Mouse (Mus musculus): Measurements from ENCODE around the gene Rps21. TPM values are rescaled to one million over a fixed set of nuclear protein-coding genes. Genes with fewer than 3 reads are reported as not detected.

Rps21 gene
- total RNA-seq, 2 experiments from 2014 or later = 460 to 507 TPM

DNA sequence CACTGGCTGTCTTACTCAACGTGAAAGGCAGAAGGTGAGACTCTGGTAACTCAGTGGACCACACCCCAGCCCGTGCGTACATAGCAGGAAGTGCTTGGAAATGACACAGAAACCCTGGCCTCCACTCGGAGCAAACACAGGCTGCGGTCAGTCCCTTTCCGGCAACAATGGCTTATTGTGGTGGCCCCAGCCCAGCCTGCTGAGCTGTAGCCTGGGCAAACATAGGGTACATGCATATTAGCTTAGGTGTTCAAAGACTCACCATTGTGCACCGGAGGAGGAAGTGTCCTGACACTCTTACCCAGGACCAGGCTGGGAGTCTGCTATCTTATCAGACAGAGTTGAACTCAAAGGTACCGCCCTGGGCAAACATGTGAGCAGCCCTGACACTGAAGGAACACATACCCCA, 19.7 kb downstream of the Rps21 start:
- DNase-seq = no peak

DNA sequence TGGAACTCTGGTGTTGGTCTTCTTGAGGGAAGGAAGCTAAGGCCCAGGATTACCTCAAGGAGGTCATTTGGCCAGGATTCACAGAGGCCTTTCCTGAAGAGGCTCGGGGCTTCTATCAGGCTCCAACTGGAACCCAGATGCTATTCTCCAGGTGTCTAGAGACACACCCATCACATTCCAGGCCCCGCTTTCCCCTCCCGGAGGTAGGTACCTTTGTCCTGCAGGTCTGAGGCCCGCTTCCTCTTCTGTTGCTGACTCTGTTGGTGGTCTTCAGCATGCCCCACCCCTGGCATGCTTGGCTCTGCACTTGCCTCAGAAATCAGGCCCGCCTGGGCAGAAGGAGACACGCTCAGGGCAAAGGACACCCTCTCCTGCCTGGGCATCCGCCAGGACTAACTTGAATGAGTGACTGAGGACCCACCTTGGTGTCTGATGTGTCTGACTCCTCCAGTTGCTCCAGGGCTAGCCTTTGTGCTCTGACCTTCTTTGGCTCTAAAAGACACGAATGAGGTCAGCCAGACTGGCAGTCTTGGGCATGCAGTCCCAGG, 20.7 kb downstream of the Rps21 start:
- no peak for DNase-seq

More for the DNA sequence above, 19.7 kb downstream of the Rps21 start:
- intact Hi-C loops (cut with DNase I) = loop anchor here (1.0 to 5.0 kb wide), 2 partner anchors 70 to 300 kb away; no protein-coding TSS in a partner anchor

DNA sequence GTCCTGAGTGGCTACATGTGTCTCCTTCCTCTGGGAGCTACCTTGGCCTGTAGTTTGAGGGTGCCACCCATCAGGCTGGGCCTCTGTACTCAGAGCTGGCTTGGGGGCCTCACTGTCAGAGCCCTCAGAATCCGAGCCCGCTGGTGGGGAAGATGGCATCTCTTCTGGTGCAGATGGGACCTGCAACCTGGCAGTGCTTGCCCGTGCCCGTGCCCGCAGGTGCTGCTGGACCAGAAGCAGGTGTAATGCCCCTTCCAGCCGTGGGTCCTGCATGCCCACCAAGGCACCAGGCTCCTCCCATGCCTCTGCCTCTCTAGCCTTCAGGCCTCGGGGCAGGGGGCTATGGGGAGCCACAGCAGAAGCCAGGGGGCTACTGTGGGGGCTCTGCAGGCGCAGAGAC, 22.1 kb downstream of the Rps21 start:
- intact Hi-C loops (cut with DNase I) = loop anchor here (5.0 kb wide), 1 partner anchor 298 kb away; no protein-coding TSS in a partner anchor
- no peak for DNase-seq

More for the DNA sequence above, 20.7 kb downstream of the Rps21 start:
- intact Hi-C loops (cut with DNase I) = loop anchor here (5.0 kb wide), 1 partner anchor 299 kb away; no protein-coding TSS in a partner anchor

- intact Hi-C loops (cut with DNase I) = no loop called here
- no peak for DNase-seq
Observed at GRCm38 (mm10) chr2:180288966-180289365, 31.8 kb downstream of the Rps21 start.

DNA sequence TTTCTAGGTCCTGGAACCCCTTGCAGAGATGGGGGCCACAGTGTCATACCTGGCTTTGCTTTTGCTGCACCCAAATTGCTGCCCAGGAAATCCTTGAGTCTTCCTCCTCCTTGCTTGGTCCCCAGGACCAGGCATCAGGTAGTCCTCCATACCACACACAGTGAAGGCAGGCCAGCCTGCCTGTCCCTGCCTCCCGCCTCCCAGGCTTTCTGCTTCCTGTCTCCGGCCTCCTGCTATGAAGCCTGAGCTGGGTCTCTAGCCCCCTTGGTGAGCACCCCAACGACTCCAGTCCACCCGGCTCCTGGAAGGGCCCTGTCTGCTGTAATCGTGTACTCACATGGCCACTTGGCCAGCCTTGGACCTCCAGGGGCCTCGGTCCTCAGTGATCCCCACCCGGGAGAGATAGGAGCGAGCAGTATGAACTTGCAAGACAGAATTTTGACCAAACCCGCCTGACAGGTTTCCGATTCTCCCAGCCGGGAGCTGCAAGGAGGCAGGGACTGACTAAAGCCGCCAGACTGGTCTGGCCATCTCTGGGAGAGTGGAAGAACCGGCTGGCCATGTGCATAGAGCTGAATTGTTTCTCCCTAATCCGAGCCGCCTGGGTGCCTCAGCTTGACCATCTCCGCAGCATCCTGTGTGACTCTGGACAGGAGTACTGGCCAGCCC, 32.4 kb downstream of the Rps21 start, which contains the start of gene Rbbp8nl:
Rbbp8nl (minus strand) TSS at position 440 of the 669 bp plus-strand sequence.
- no peak for DNase-seq
- intact Hi-C loops (cut with DNase I) = no loop called here

DNA sequence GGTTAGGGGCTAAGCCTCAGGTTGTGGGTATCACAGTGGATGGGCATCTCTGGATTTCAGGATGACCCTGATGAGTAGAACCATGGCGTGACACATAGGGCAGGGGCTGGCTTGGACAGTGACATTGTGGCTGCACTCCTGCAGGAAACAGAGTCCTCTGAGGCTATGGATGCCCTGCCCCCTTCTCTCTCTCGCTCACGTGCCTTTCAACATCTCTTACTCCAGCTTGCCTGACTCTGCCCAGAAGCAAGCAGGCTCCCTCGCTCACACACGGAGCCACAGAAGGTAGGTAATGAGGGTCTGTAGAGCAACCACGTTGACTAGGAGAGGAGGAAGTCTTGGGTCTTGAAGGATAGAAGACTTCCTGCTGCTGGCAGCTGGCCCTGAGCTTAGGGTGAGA, 33.3 kb downstream of the Rps21 start:
- DNase-seq = no peak
- intact Hi-C loops (cut with DNase I) = no loop called here

- intact Hi-C loops (cut with DNase I) = no loop called here
Observed at GRCm38 (mm10) chr2:180291566-180291965, 34.4 kb downstream of the Rps21 start.

GRCm38 (mm10) chr2:180292026-180292425, 34.8 kb downstream of the Rps21 start:
- intact Hi-C loops (cut with DNase I) = no loop called here
- no peak for DNase-seq

More at GRCm38 (mm10) chr2:180291566-180291965, 34.4 kb downstream of the Rps21 start:
- DNase-seq = no peak

DNA sequence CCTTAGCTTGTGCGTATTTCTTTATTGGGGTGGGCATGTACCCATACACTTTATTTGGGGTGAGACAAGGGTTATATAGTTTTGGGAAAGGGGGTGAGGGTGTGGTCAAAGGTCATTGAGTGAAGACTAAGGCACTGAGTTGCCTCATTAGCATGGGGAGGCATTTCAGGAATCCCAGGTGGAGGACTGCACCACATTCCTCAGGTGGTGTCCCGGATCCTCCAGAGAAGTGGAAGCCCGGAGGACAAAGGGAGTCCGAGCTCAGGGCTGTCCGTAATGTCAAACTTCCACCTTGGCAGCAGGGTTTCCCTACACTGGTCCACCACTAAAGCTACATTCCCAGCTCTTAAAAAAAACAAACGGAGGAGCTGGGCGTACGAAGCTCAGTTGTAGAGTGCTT, 35.7 kb downstream of the Rps21 start:
- DNase-seq = no peak
- intact Hi-C loops (cut with DNase I) = no loop called here

- DNase-seq = no peak
- intact Hi-C loops (cut with DNase I) = no loop called here
Observed at GRCm38 (mm10) chr2:180300252-180300651, 43.1 kb downstream of the Rps21 start.

- intact Hi-C loops (cut with DNase I) = no loop called here
- DNase-seq = no peak
Observed at GRCm38 (mm10) chr2:180300771-180301170, 43.6 kb downstream of the Rps21 start.

GRCm38 (mm10) chr2:180302201-180302600, 45.0 kb downstream of the Rps21 start:
- intact Hi-C loops (cut with DNase I) = no loop called here
- no peak for DNase-seq

DNA sequence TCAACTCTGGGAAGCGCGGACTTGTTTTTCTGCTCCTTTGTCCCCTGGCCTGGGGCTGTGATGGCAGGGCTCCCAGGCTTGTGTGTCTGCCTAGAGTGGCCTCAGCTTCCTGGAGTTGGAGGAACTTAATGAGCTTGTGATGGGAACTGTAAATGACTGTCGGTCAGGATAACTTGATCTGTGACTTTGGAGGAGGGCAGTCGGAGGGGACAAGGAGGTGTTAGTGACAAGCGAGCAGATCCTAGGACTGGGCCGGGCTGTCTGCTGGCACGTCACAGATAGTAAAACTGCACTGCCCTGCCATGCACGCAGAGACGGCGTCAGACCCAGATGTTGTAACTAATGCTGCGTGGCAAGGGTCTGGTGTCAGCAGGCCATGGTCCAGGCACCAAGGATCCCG, 46.3 kb downstream of the Rps21 start:
- no peak for DNase-seq
- intact Hi-C loops (cut with DNase I) = no loop called here

DNA sequence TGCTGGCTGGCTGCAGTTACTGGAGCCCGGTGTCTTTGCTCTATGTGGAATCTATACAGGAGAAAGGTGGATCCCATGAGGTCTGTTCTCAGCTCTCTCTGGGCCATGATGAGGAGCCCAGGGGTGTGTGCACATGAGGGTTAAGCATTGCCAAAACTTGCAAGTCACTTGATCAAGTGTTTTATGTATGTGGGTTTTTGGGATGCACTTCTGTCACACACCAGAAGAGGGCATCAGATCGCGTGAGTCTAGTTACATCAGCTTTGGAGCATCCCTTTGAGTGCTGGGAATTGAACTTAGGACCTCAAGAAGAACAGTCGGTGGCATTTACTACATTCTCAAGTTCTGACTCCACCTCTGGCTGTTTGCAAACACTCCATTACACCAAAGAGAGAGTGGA, 47.4 kb downstream of the Rps21 start:
- intact Hi-C loops (cut with DNase I) = no loop called here
- DNase-seq = no peak

DNA sequence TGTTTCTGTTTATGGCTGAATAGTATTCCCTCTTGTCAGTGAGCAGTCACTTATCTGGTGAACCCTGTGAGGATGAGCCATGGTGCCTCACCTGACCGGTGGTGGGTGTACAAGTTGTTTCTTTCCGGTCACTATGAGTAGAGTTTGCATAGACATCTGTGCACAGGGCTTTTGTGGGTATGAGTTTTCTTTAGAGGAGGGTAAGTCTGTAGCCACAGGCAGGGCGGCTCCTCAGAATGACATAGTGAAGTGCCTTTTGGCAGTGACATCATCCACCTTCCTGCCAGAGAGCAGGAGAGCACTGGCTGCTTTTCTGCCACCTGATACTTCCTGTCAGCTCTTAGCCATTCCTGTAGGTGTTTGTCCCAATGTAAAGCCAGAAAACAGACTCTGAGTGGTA, 48.3 kb downstream of the Rps21 start:
- intact Hi-C loops (cut with DNase I) = no loop called here
- DNase-seq = no peak

GRCm38 (mm10) chr2:180306009-180306408, 48.8 kb downstream of the Rps21 start:
- intact Hi-C loops (cut with DNase I) = no loop called here
- DNase-seq = no peak

GRCm38 (mm10) chr2:180306423-180307168, 49.4 kb downstream of the Rps21 start:
- DNase-seq = peak; percentile 63 to 74
- intact Hi-C loops (cut with DNase I) = no loop called here

GRCm38 (mm10) chr2:180307680-180308079, 50.5 kb downstream of the Rps21 start:
- DNase-seq = no peak
- intact Hi-C loops (cut with DNase I) = no loop called here
